Comparison of ENCODE assay signal across 8 mouse cellular contexts in genomic region chr1:160184506-160184905, GRCm38 (mm10). TPM values are rescaled to one million over a fixed set of nuclear protein-coding genes. Genes with fewer than 3 reads are reported as not detected.
DNase-seq lines count a peak whose midpoint lies in the region; ATAC-seq lines count a peak whose summit lies in the region.

No protein-coding gene starts in this region.

- peak; percentile 70 for ATAC-seq in cerebellum, adult (ENCODE audit: insufficient number of reproducible peaks, low FRiP score, low TSS enrichment)
- 0 out of 2 replicates have a peak, but pooled peaks have one; percentile 19 for ATAC-seq in embryonic facial prominence, embryonic 11.5 days (replicated peaks; ENCODE audit: insufficient number of reproducible peaks, low FRiP score, low TSS enrichment, low read depth)
- peak; percentile 84 for ATAC-seq in hindbrain, embryonic 13.5 days (ENCODE audit: low FRiP score)
- peak; percentile 78 for ATAC-seq in midbrain, embryonic 11.5 days (ENCODE audit: low FRiP score)

- H3K9me3 ChIP-seq in embryonic facial prominence, embryonic 11.5 days (replicated peaks; ENCODE audit: control insufficient read depth, low read length) = no peaks in the 10 kb centered on the region
- no peaks in the 10 kb centered on the region for H3K9me3 ChIP-seq in hindbrain, embryonic 13.5 days
- no peaks in the 10 kb centered on the region for H3K9me3 ChIP-seq in midbrain, embryonic 11.5 days (ENCODE audit: control insufficient read depth, low read length)

- H3K27me3 ChIP-seq in embryonic facial prominence, embryonic 11.5 days (ENCODE audit: control insufficient read depth, insufficient read depth, low read length) = no peaks in the 10 kb centered on the region
- 0 out of 2 replicates have a peak, but pooled peaks cover 2% of the 10 kb centered on the region for H3K27me3 ChIP-seq in hindbrain, embryonic 13.5 days
- no peaks in the 10 kb centered on the region for H3K27me3 ChIP-seq in midbrain, embryonic 11.5 days (ENCODE audit: control insufficient read depth, insufficient read depth, low read length)

- H3K9ac ChIP-seq in embryonic facial prominence, embryonic 11.5 days (replicated peaks; ENCODE audit: low read length) = no peak overlapping the region
- H3K9ac ChIP-seq in hindbrain, embryonic 13.5 days = no peak overlapping the region
- H3K9ac ChIP-seq in midbrain, embryonic 11.5 days (ENCODE audit: low read length) = no peak overlapping the region

- H3K27ac ChIP-seq in embryonic facial prominence, embryonic 11.5 days (replicated peaks; ENCODE audit: low read depth, low read length) = no peak overlapping the region
- no peak overlapping the region for H3K27ac ChIP-seq in hindbrain, embryonic 13.5 days
- H3K27ac ChIP-seq in midbrain, embryonic 11.5 days (ENCODE audit: low read depth, low read length) = no peak overlapping the region

- H3K4me2 ChIP-seq in embryonic facial prominence, embryonic 11.5 days (ENCODE audit: low read depth, low read length) = no peak overlapping the region
- H3K4me2 ChIP-seq in hindbrain, embryonic 13.5 days = no peak overlapping the region
- no peak overlapping the region for H3K4me2 ChIP-seq in midbrain, embryonic 11.5 days

- no peak overlapping the region for H3K4me3 ChIP-seq in embryonic facial prominence, embryonic 11.5 days (ENCODE audit: low read depth, low read length)
- H3K4me3 ChIP-seq in hindbrain, embryonic 13.5 days = no peak overlapping the region
- no peak overlapping the region for H3K4me3 ChIP-seq in midbrain, embryonic 11.5 days (ENCODE audit: low read depth, low read length)

- H3K36me3 ChIP-seq in embryonic facial prominence, embryonic 11.5 days (replicated peaks; ENCODE audit: control insufficient read depth, insufficient read depth, low read depth, low read length) = no peaks in the 10 kb centered on the region
- no peaks in the 10 kb centered on the region for H3K36me3 ChIP-seq in hindbrain, embryonic 13.5 days
- no peaks in the 10 kb centered on the region for H3K36me3 ChIP-seq in midbrain, embryonic 11.5 days (ENCODE audit: control insufficient read depth, insufficient read depth, low read length)

- no peak for DNase-seq in cerebellum, adult 11-12 months
- peak; percentile 60 for DNase-seq in MN1 (ENCODE audit: low spot score)
- DNase-seq in embryonic facial prominence, embryonic 11.5 days (ENCODE audit: low spot score) = peak; percentile 77
- DNase-seq in left cerebral cortex, adult 18-20 months (ENCODE audit: low spot score in 2 of 2) = peak; percentile 20 to 53
- DNase-seq in midbrain, embryonic 11.5 days (ENCODE audit: low spot score, missing footprints) = peak; percentile 94
- DNase-seq in telencephalon, adult 2 months (ENCODE audit: low read depth, low spot score) = peak; percentile 48

- H3K4me1 ChIP-seq in embryonic facial prominence, embryonic 11.5 days (ENCODE audit: control insufficient read depth, insufficient read depth, low read length) = no peaks in the 10 kb centered on the region
- H3K4me1 ChIP-seq in hindbrain, embryonic 13.5 days (replicated peaks) = 0 out of 2 replicates have a peak, but pooled peaks cover 5% of the 10 kb centered on the region
- H3K4me1 ChIP-seq in midbrain, embryonic 11.5 days (ENCODE audit: control insufficient read depth, insufficient read depth, low read length) = no peaks in the 10 kb centered on the region

- WGBS in embryonic facial prominence, embryonic 11.5 days = 13% methylated on average over 5 of the region's 5 CpGs
- WGBS in hindbrain, embryonic 13.5 days = 15% methylated on average over 5 of the region's 5 CpGs
- 14% methylated on average over 5 of the region's 5 CpGs for WGBS in midbrain, embryonic 11.5 days

RNA-seq across cellular contexts. Expression of gene Mrps14, which starts 10.5 kb away (rescaled TPM):
- 244 and 248 TPM in 2 replicates for polyA plus RNA-seq in embryonic facial prominence, embryonic 11.5 days (2014; fragmentation: Nextera tagmentation; extraction: Ambion mirVana)
- polyA plus RNA-seq in hindbrain, embryonic 13.5 days (2015; fragmentation: Nextera tagmentation; extraction: Ambion mirVana) = 162 and 168 TPM in 2 replicates
- total RNA-seq in left cerebral cortex, adult 18-20 months (2021) = 10 to 100 TPM; 71.3 to 71.5 TPM
- 254 and 258 TPM in 2 replicates for polyA plus RNA-seq in midbrain, embryonic 11.5 days (2014; fragmentation: Nextera tagmentation; extraction: Ambion mirVana)

RNA-seq across cellular contexts. Expression of gene Cacybp, which starts 28.2 kb away (rescaled TPM):
- polyA plus RNA-seq in embryonic facial prominence, embryonic 11.5 days (2014; fragmentation: Nextera tagmentation; extraction: Ambion mirVana) = 314 and 333 TPM in 2 replicates
- 263 and 271 TPM in 2 replicates for polyA plus RNA-seq in hindbrain, embryonic 13.5 days (2015; fragmentation: Nextera tagmentation; extraction: Ambion mirVana)
- 10 to 100 TPM; 83.7 to 95.0 TPM for total RNA-seq in left cerebral cortex, adult 18-20 months (2021)
- 342 and 356 TPM in 2 replicates for polyA plus RNA-seq in midbrain, embryonic 11.5 days (2014; fragmentation: Nextera tagmentation; extraction: Ambion mirVana)

RNA-seq across cellular contexts. Expression of gene Tnn, which starts 31.1 kb away (rescaled TPM):
- polyA plus RNA-seq in embryonic facial prominence, embryonic 11.5 days (2014; fragmentation: Nextera tagmentation; extraction: Ambion mirVana) = 1.4 and 1.6 TPM in 2 replicates
- 0.06 and 0.27 TPM in 2 replicates for polyA plus RNA-seq in hindbrain, embryonic 13.5 days (2015; fragmentation: Nextera tagmentation; extraction: Ambion mirVana)
- under 1 TPM; 0.21 to 0.28 TPM for total RNA-seq in left cerebral cortex, adult 18-20 months (2021)
- polyA plus RNA-seq in midbrain, embryonic 11.5 days (2014; fragmentation: Nextera tagmentation; extraction: Ambion mirVana) = not detected in 2 replicates

Comparison
In these comparisons a context has a peak if more than half of its experiments do, and no peak if none do; other contexts are left out.
1. ATAC-seq: peak in every context shown above with its lines; median percentile 84 in hindbrain, embryonic 13.5 days; 78 in midbrain, embryonic 11.5 days; 70 in cerebellum, adult; 19 in embryonic facial prominence, embryonic 11.5 days.